ENCODE assay signal across 26 mouse cellular contexts in the genomic region with DNA sequence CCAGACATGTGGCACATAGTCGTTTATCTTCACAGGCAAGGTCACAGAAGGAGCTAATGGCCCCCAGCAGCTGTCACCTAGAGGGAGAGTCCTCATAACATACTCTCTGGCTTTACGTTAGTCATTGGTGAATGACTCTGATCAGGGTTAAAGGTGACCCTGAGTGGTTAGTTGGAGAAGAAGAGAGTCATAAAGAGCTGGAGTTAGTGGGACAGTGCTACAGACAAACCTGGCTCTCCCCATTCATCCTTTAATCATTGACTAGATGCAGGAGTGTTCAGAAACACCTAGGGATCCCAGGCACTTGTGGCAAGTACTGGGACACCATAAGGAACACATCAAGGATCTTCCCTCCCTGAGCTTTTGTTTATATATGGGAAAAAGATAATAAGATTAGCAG. TPM values are rescaled to one million over a fixed set of nuclear protein-coding genes. Genes with fewer than 3 reads are reported as not detected.
DNase-seq lines count a peak whose midpoint lies in the region; ATAC-seq and TF ChIP-seq lines count a peak whose summit lies in the region.
"Had no signal": no experiment of that assay in that cellular context is flagged by ENCODE, and none has a peak within 500 bp of the region (broad histone marks: within the 10 kb centered on the region; RNA-seq: fewer than 3 reads in every experiment).

No protein-coding gene starts in this region.

- no peaks in the 10 kb centered on the region for H3K79me2 ChIP-seq in liver, adult 2 months (ENCODE audit: control insufficient read depth, insufficient read depth, low read length)

- 30% methylated on average over 2 of the region's 2 CpGs for WGBS in liver, adult 2 months
- WGBS in liver, embryonic 12.5 days (ENCODE audit: insufficient replicate concordance) = 35% methylated on average over 2 of the region's 2 CpGs
- 27% methylated on average over 2 of the region's 2 CpGs for WGBS in intestine, embryonic 16.5 days
- 22% methylated on average over 2 of the region's 2 CpGs for WGBS in liver, postnatal 0 days (ENCODE audit: insufficient replicate concordance)
- 37% methylated on average over 2 of the region's 2 CpGs for WGBS in heart, embryonic 12.5 days

- no peak overlapping the region for H3K4me3 ChIP-seq in liver, adult 2 months (ENCODE audit: insufficient read depth, low read depth, low read length)
- no peak overlapping the region for H3K4me3 ChIP-seq in liver, embryonic 12.5 days
- H3K4me3 ChIP-seq in intestine, embryonic 16.5 days (ENCODE audit: low read length) = no peak overlapping the region
- no peak overlapping the region for H3K4me3 ChIP-seq in liver, postnatal 0 days (ENCODE audit: low read depth, low read length)
- H3K4me3 ChIP-seq in heart, embryonic 12.5 days = no peak overlapping the region
- H3K4me3 ChIP-seq: embryonic facial prominence, embryonic 10.5 days; embryonic facial prominence, embryonic 15.5 days; forebrain, embryonic 12.5 days; heart, adult 2 months; hindbrain, embryonic 10.5 days; neural tube, embryonic 15.5 days had no signal

- H3K9ac ChIP-seq in liver, adult 2 months (ENCODE audit: low read depth, low read length) = no peak overlapping the region
- H3K9ac ChIP-seq in liver, embryonic 12.5 days = no peak overlapping the region
- no peak overlapping the region for H3K9ac ChIP-seq in intestine, embryonic 16.5 days (ENCODE audit: low read depth, low read length)
- no peak overlapping the region for H3K9ac ChIP-seq in liver, postnatal 0 days (replicated peaks)
- H3K9ac ChIP-seq in heart, embryonic 12.5 days = no peak overlapping the region
- H3K9ac ChIP-seq: embryonic facial prominence, embryonic 15.5 days; forebrain, embryonic 12.5 days; forebrain, postnatal 0 days; lung, embryonic 14.5 days; neural tube, embryonic 15.5 days had no signal

- no peak for TF ChIP-seq POLR2A in liver, adult 2 months (IDR thresholded peaks at IDR 0.05; ENCODE audit: extremely low read depth, insufficient read depth, low read length)

- ATAC-seq in liver, embryonic 12.5 days = no peak
- ATAC-seq in intestine, embryonic 16.5 days = peak; percentile 79
- no peak for ATAC-seq in liver, postnatal 0 days
- no peak for ATAC-seq in heart, embryonic 12.5 days (ENCODE audit: insufficient number of reproducible peaks, low FRiP score)
- ATAC-seq: CD4-positive, CD25-positive, alpha-beta regulatory T cell, adult 4 months; forebrain, postnatal 0 days; hindbrain, postnatal 0 days had no signal

- H3K36me3 ChIP-seq in liver, adult 2 months (ENCODE audit: control insufficient read depth, insufficient read depth, low read length) = no peaks in the 10 kb centered on the region
- H3K36me3 ChIP-seq in liver, embryonic 12.5 days = no peaks in the 10 kb centered on the region
- no peaks in the 10 kb centered on the region for H3K36me3 ChIP-seq in intestine, embryonic 16.5 days (ENCODE audit: control insufficient read depth, insufficient read depth, low read length)
- H3K36me3 ChIP-seq in liver, postnatal 0 days (replicated peaks; ENCODE audit: insufficient read depth, low read length) = no peaks in the 10 kb centered on the region
- H3K36me3 ChIP-seq in heart, embryonic 12.5 days = no peaks in the 10 kb centered on the region
- H3K36me3 ChIP-seq: embryonic facial prominence, embryonic 10.5 days; embryonic facial prominence, embryonic 15.5 days; forebrain, embryonic 12.5 days; hindbrain, embryonic 10.5 days; neural tube, embryonic 15.5 days had no signal

- no peak for TF ChIP-seq CTCF in liver, adult 2 months (IDR thresholded peaks at IDR 0.05; ENCODE audit: low read depth, low read length)
- TF ChIP-seq CTCF in liver, postnatal 0 days (IDR thresholded peaks at IDR 0.05; ENCODE audit: low read depth) = no peak

- no peaks in the 10 kb centered on the region for H3K27me3 ChIP-seq in liver, adult 2 months (ENCODE audit: control insufficient read depth, insufficient read depth, low read length)
- H3K27me3 ChIP-seq in liver, embryonic 12.5 days (replicated peaks) = no peaks in the 10 kb centered on the region
- H3K27me3 ChIP-seq in intestine, embryonic 16.5 days (replicated peaks; ENCODE audit: control insufficient read depth, insufficient read depth, low read length) = no peaks in the 10 kb centered on the region
- H3K27me3 ChIP-seq in liver, postnatal 0 days (ENCODE audit: insufficient read depth, low read length) = no peaks in the 10 kb centered on the region
- no peaks in the 10 kb centered on the region for H3K27me3 ChIP-seq in heart, embryonic 12.5 days (replicated peaks)
- H3K27me3 ChIP-seq: embryonic facial prominence, embryonic 15.5 days; forebrain, embryonic 12.5 days; neural tube, embryonic 15.5 days had no signal

- H3K4me1 ChIP-seq in liver, adult 2 months (ENCODE audit: control insufficient read depth, insufficient read depth, low read length) = peaks cover 7% of the 10 kb centered on the region
- peaks cover 4% of the 10 kb centered on the region; the same call in 1 of the 2 replicates for H3K4me1 ChIP-seq in liver, embryonic 12.5 days
- peaks cover 20% of the 10 kb centered on the region for H3K4me1 ChIP-seq in intestine, embryonic 16.5 days (ENCODE audit: control insufficient read depth, insufficient read depth, low read length)
- H3K4me1 ChIP-seq in liver, postnatal 0 days (ENCODE audit: insufficient read depth) = peaks cover 10% of the 10 kb centered on the region
- H3K4me1 ChIP-seq in heart, embryonic 12.5 days (replicated peaks) = no peaks in the 10 kb centered on the region; the same call in 1 of the 2 replicates
- H3K4me1 ChIP-seq: forebrain, embryonic 12.5 days had no signal

- no peak for TF ChIP-seq EP300 in liver, postnatal 0 days (IDR thresholded peaks at IDR 0.05; ENCODE audit: low read depth)

- H3K9me3 ChIP-seq in liver, embryonic 12.5 days (replicated peaks) = no peaks in the 10 kb centered on the region
- H3K9me3 ChIP-seq in intestine, embryonic 16.5 days (ENCODE audit: control insufficient read depth, low read length) = no peaks in the 10 kb centered on the region
- H3K9me3 ChIP-seq in liver, postnatal 0 days (ENCODE audit: low read length) = no peaks in the 10 kb centered on the region
- no peaks in the 10 kb centered on the region for H3K9me3 ChIP-seq in heart, embryonic 12.5 days (replicated peaks)
- H3K9me3 ChIP-seq: embryonic facial prominence, embryonic 10.5 days; embryonic facial prominence, embryonic 15.5 days; forebrain, embryonic 12.5 days; hindbrain, embryonic 10.5 days; neural tube, embryonic 15.5 days had no signal

- peak; percentile 50 for DNase-seq in kidney, adult 9 months
- no peak for DNase-seq in kidney, postnatal 10 days
- DNase-seq in liver, adult 2 months (ENCODE audit: extremely low read depth, low read depth, low spot score) = peak; percentile 45
- DNase-seq in liver, postnatal 0 days = no peak
- DNase-seq in retina, embryonic 14.5 days (ENCODE audit: low spot score) = no peak
- DNase-seq: adrenal gland, postnatal 36 days; cerebellum, adult 18-20 months; cerebellum, postnatal 10 days; forebrain, postnatal 0 days; heart, adult 2 months; heart, postnatal 14 days; lung, embryonic 14.5 days; lung, postnatal 14 days; midbrain, embryonic 14.5 days; right cerebral cortex, adult 18-20 months; thymus, postnatal 4 days had no signal

- H3K4me2 ChIP-seq in liver, embryonic 12.5 days = no peak overlapping the region
- no peak overlapping the region for H3K4me2 ChIP-seq in intestine, embryonic 16.5 days (ENCODE audit: low read depth, low read length)
- no peak overlapping the region for H3K4me2 ChIP-seq in liver, postnatal 0 days (ENCODE audit: low read depth, low read length)
- no peak overlapping the region for H3K4me2 ChIP-seq in heart, embryonic 12.5 days
- H3K4me2 ChIP-seq: embryonic facial prominence, embryonic 15.5 days; forebrain, embryonic 12.5 days; lung, embryonic 14.5 days; neural tube, embryonic 15.5 days had no signal

- no peak overlapping the region for H3K27ac ChIP-seq in liver, adult 2 months (replicated peaks; ENCODE audit: insufficient read depth, low read depth, low read length)
- no peak overlapping the region for H3K27ac ChIP-seq in liver, embryonic 12.5 days
- H3K27ac ChIP-seq in intestine, embryonic 16.5 days (ENCODE audit: low read length) = peak overlapping the region; percentile 71
- H3K27ac ChIP-seq in liver, postnatal 0 days (ENCODE audit: low read depth) = peak overlapping the region; percentile 59
- H3K27ac ChIP-seq in heart, embryonic 12.5 days (ENCODE audit: poor library complexity, severe bottlenecking) = no peak overlapping the region
- H3K27ac ChIP-seq: embryonic facial prominence, embryonic 10.5 days; embryonic facial prominence, embryonic 15.5 days; forebrain, embryonic 12.5 days; heart, adult 2 months; hindbrain, embryonic 10.5 days; hindbrain, postnatal 0 days; neural tube, embryonic 15.5 days had no signal

RNA-seq across cellular contexts. Expression of a gene that starts 16.1 kb away (rescaled TPM):
- 10.7 and 15.4 TPM in 2 replicates for total RNA-seq in liver, adult 2 months (2014; rRNA removed)
- 14.6 TPM in 2 replicates for polyA plus RNA-seq in liver, adult 2 months (2012; rRNA removed)
- polyA plus RNA-seq in liver, embryonic 12.5 days (2016; fragmentation: Nextera tagmentation; extraction: Ambion mirVana) = 18.6 and 19.7 TPM in 2 replicates
- polyA plus RNA-seq in intestine, embryonic 16.5 days (2015; fragmentation: Nextera tagmentation; extraction: Ambion mirVana) = 58.6 and 59.8 TPM in 2 replicates
- polyA plus RNA-seq in liver, postnatal 0 days (2015; fragmentation: Nextera tagmentation; extraction: Ambion mirVana) = 13.2 and 13.5 TPM in 2 replicates
- 52.0 and 59.0 TPM in 2 replicates for polyA plus RNA-seq in heart, embryonic 12.5 days (2016; fragmentation: Nextera tagmentation; extraction: Ambion mirVana)

Comparison
In these comparisons a context has a peak if more than half of its experiments do, and no peak if none do; other contexts are left out.
1. DNase-seq: peak in kidney, adult 9 months (single experiment) and liver, adult 2 months (single experiment); none in kidney, postnatal 10 days (single experiment), liver, postnatal 0 days (single experiment) and retina, embryonic 14.5 days (single experiment).
2. H3K27ac ChIP-seq: peak in intestine, embryonic 16.5 days (single experiment) and liver, postnatal 0 days (single experiment); none in liver, adult 2 months (single experiment), liver, embryonic 12.5 days (single experiment) and heart, embryonic 12.5 days (single experiment).